Mouse (Mus musculus): ENCODE measurements around the gene Tmem38b. TPM values are rescaled to one million over a fixed set of nuclear protein-coding genes. Genes with fewer than 3 reads are reported as not detected.

Gene Tmem38b
- total and polyA plus RNA-seq, 3 experiments: 3.1 to 5.9 TPM; not detected in 1

DNA sequence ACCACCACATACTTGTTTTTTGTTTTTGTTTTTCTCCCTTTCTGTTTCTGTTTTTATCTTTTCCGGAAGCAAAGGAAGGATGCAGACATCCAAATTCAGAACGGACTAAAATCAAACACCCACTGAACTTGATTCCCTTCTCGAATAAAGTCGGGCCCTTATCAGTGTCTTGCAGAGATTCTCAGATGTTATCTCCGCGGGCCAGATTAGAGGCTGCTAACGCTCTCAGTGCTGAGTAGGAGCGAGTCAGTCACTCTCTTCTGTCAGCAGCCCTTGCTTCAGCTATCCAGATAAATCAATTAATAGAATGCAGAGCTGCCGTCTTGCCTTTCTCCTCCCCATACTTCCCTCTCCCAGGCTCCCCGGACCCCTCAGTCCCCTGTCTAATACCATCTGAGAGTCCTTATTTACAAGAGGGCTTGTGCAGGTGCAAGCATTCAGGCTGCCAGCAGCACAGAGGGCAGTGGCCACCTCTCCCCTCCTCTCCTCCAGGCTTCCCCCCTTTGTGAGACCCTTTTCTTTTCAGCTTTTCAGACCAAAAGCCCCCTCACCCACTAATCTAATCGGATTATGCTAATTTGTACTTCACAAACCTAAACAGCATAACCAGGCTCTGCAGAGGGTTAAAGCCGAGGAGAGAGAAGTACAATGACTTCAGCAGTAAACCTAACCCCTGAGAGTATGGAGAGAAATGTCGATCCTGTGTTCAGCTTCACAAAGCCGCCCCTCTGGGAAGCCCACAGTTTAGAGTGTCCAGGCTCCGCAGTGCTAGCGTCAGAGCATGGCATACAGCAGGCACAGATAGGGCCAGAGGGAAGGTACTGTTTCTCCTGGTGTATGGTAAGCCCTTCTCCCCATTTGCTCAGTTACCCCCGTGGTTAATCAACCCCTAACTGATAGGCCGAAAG, 28.7 kb upstream of the Tmem38b start:
- H3K36me3 ChIP-seq (ENCODE audit: control insufficient read depth in 1 of 2, insufficient read depth in 2 of 2, low read length in 2 of 2): no peaks in the 10 kb centered on the region
- no peaks in the 10 kb centered on the region; a peak in 1 of 4 replicates for H3K27me3 ChIP-seq (ENCODE audit: control insufficient read depth in 1 of 2, insufficient read depth in 2 of 2, low read length in 2 of 2)
- no peak for DNase-seq (ENCODE audit: low read depth, low spot score)
- H3K79me2 ChIP-seq (ENCODE audit: control insufficient read depth, insufficient read depth, low read length, poor library complexity): no peaks in the 10 kb centered on the region
- H3K27ac ChIP-seq (ENCODE audit: control insufficient read depth, low read depth, low read length): no peak overlapping the region
- TF ChIP-seq ETS1 (IDR thresholded peaks at IDR 0.05; ENCODE audit: low read depth, low read length): no peak
- no peak for TF ChIP-seq JUND (IDR thresholded peaks at IDR 0.05; ENCODE audit: low read depth, low read length)
- no peaks in the 10 kb centered on the region for H3K4me1 ChIP-seq (ENCODE audit: control insufficient read depth in 1 of 2, insufficient read depth in 2 of 2, low read length in 2 of 2)
- H3K9me3 ChIP-seq (replicated peaks; ENCODE audit: insufficient read depth, low read length): no peaks in the 10 kb centered on the region
- no peak overlapping the region for H3K9ac ChIP-seq (ENCODE audit: control insufficient read depth, low read depth, low read length, poor library complexity, severe bottlenecking)
- no peak overlapping the region for H3K4me3 ChIP-seq (ENCODE audit: control insufficient read depth in 1 of 2, insufficient read depth in 1 of 2, low read depth in 2 of 2, low read length in 2 of 2)

DNA sequence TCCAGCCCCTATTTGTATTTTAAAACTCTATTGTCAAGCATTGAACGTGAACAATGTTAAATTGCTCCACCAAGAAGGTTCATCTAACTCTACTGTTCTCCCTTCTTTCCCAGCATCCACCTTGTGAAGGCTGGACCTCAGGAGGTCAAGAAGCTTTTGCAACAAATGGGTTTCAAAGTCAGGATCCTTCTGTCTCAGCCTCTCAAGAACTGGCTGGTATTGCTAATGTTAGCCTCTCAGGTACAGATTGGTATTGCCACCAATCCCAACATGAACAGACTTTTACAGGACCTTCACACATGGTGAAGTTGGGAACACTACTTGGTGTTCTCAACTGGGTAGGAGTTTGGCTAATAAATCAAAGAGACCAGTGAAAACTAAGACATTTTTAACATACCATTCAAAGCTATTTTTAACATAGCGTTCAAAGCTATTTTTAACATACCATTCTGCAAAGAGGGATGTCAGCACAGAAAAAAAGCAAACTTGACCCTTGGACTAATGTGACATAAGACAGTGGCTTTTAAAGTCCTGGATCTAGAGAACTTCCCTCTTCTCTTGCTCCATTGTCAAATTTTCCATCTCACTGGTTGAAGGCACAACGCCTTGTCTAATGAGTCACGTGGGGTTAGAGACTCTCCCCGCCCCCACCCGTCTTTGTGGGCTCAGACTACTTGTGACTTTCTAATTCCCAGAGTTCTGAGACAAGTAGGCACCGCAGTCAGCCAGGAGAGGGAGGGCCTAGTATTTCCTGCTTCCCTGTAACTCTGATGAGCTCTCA, 26.8 kb upstream of the Tmem38b start:
- Histone ChIP-seq H3K27me3 (ENCODE audit: control insufficient read depth in 1 of 2, insufficient read depth in 2 of 2, low read length in 2 of 2) (no peaks in the 10 kb centered on the region; a peak in 1 of 4 replicates), H3K9ac (ENCODE audit: control insufficient read depth, low read depth, low read length, poor library complexity, severe bottlenecking) (no peak overlapping the region), H3K4me1 (ENCODE audit: control insufficient read depth in 1 of 2, insufficient read depth in 2 of 2, low read length in 2 of 2) (no peaks in the 10 kb centered on the region), H3K79me2 (ENCODE audit: control insufficient read depth, insufficient read depth, low read length, poor library complexity) (no peaks in the 10 kb centered on the region), H3K9me3 (replicated peaks; ENCODE audit: insufficient read depth, low read length) (no peaks in the 10 kb centered on the region), H3K27ac (ENCODE audit: control insufficient read depth, low read depth, low read length) (no peak overlapping the region), H3K36me3 (ENCODE audit: control insufficient read depth in 1 of 2, insufficient read depth in 2 of 2, low read length in 2 of 2) (no peaks in the 10 kb centered on the region), H3K4me3 (ENCODE audit: control insufficient read depth in 1 of 2, insufficient read depth in 1 of 2, low read depth in 2 of 2, low read length in 2 of 2) (no peak overlapping the region)
- no peak for DNase-seq (ENCODE audit: low read depth, low spot score)
- TF ChIP-seq ZKSCAN1 (IDR thresholded peaks at IDR 0.05; ENCODE audit: low read depth, low read length) (no peak), POLR2AphosphoS2 (IDR thresholded peaks at IDR 0.05; ENCODE audit: low read length) (no peak), TAL1 (IDR thresholded peaks at IDR 0.05; ENCODE audit: low read length) (no peak), MXI1 (IDR thresholded peaks at IDR 0.05; ENCODE audit: low read depth, low read length) (no peak), USF1 (IDR thresholded peaks at IDR 0.05; ENCODE audit: low read depth, low read length) (no peak), E2F4 (IDR thresholded peaks at IDR 0.05; ENCODE audit: borderline replicate concordance, low read depth, low read length) (no peak), ELF1 (IDR thresholded peaks at IDR 0.05; ENCODE audit: low read depth, low read length) (no peak), SIN3A (IDR thresholded peaks at IDR 0.05; ENCODE audit: low read length) (no peak), GABPA (IDR thresholded peaks at IDR 0.05; ENCODE audit: low read depth, low read length) (no peak), MAZ (IDR thresholded peaks at IDR 0.05; ENCODE audit: low read depth, low read length) (no peak), ZC3H11A (IDR thresholded peaks at IDR 0.05; ENCODE audit: low read depth, low read length) (no peak), MEF2A (IDR thresholded peaks at IDR 0.05; ENCODE audit: extremely low read depth, insufficient replicate concordance, low read depth, low read length, poor library complexity, severe bottlenecking) (no peak), UBTF (IDR thresholded peaks at IDR 0.05; ENCODE audit: borderline replicate concordance, insufficient read depth, low read depth, low read length) (no peak), ETS1 (IDR thresholded peaks at IDR 0.05; ENCODE audit: low read depth, low read length) (no peak), MAX (IDR thresholded peaks at IDR 0.05; ENCODE audit: low read length) (no peak), POLR2AphosphoS5 (IDR thresholded peaks at IDR 0.05; ENCODE audit: borderline replicate concordance, low read depth, low read length) (no peak), BHLHE40 (IDR thresholded peaks at IDR 0.05; ENCODE audit: borderline replicate concordance, low read depth, low read length) (no peak)

Measured in MEL (cell line).